Mouse (Mus musculus) lung, adult 2 months (tissue): ENCODE data around the gene Slc35e2.

Source experiments
- CTCF ChIP-seq: fragments of 200-500 bp; IDR thresholded peaks from 2 replicates; pipeline ENCODE4 v1.5.1; 2011; ENCODE audit warnings: mild to moderate bottlenecking, low read length, control low read depth; ENCODE audit not compliant: insufficient read depth
- POLR2A ChIP-seq: fragments of 200-500 bp; IDR thresholded peaks from 2 replicates; pipeline ENCODE4 v1.6.1; 2011; ENCODE audit warnings: low read depth, mild to moderate bottlenecking, control low read depth, low read length, borderline replicate concordance; ENCODE audit errors: extremely low read depth

DNA sequence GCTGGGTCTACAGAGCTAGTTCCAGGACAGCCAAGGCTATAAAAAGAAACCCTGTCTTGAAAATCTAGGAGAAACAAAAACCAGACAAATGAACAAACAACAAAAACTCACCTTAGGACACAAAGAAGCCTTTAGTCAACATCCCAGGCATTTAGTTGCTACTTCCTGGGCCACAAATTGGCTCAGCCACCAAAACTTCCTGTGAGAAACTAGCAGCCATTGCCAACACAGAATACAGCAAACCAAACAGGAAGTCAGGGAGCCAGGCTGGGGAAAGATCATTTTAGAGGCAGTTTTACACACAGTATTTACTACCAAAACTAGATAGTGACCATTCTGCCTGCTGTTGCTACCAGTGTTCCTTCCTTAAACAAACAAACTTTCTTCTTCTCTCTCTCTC is 65.7 kb downstream of the Slc35e2 start:
- TF ChIP-seq CTCF, result no peak
- no peak for TF ChIP-seq POLR2A
